Mouse (Mus musculus) intestine, embryonic 15.5 days (tissue): Measurements from ENCODE around the gene Cap2. TPM values are rescaled to one million over a fixed set of nuclear protein-coding genes. Genes with fewer than 3 reads are reported as not detected.
A peak's percentile ranks its signal among the peaks of the same experiment; 100 is the strongest.

ENCODE experiments used
- ATAC-seq: fragments of 200-750 bp; cut with Nextera tagmentation; 2 replicates; pipeline ENCODE4 v1.8.0; 2017; ENCODE audit warnings: moderate TSS enrichment, moderate library complexity
- H3K27ac ChIP-seq: fragments of 300-500 bp; sonication (generic); 2 replicates; pipeline ENCODE4 v1.5.1; 2015; ENCODE audit warnings: mild to moderate bottlenecking, inconsistent platforms
- H3K27me3 ChIP-seq: fragments of 300-500 bp; sonication (generic); replicated peaks from 2 replicates; pipeline ENCODE4 v1.6.1; 2015; ENCODE audit warnings: inconsistent platforms
- H3K36me3 ChIP-seq: fragments of 300-500 bp; sonication (generic); 2 replicates; pipeline ENCODE4 v1.6.1; 2015; ENCODE audit warnings: inconsistent platforms
- H3K4me1 ChIP-seq: fragments of 300-500 bp; sonication (generic); replicated peaks from 2 replicates; pipeline ENCODE4 v1.6.1; 2015; ENCODE audit warnings: inconsistent platforms
- H3K4me2 ChIP-seq: fragments of 300-500 bp; sonication (generic); replicated peaks from 2 replicates; pipeline ENCODE4 v1.6.1; 2015; ENCODE audit warnings: mild to moderate bottlenecking, inconsistent platforms
- H3K4me3 ChIP-seq: fragments of 300-500 bp; sonication (generic); replicated peaks from 2 replicates; pipeline ENCODE4 v1.5.1; 2015; ENCODE audit warnings: inconsistent platforms
- H3K9ac ChIP-seq: fragments of 300-500 bp; sonication (generic); 2 replicates; pipeline ENCODE4 v1.6.1; 2015; ENCODE audit warnings: inconsistent platforms
- H3K9me3 ChIP-seq: fragments of 300-500 bp; sonication (generic); 2 replicates; pipeline ENCODE4 v1.6.1; 2016; ENCODE audit warnings: inconsistent platforms
- WGBS: fragments of 180-500 bp; shearing (Covaris S2); methylation state at CpG from one replicate; pipeline ENCODE4 v1.1.7; 2015; 5-methylcytosine and 5-hydroxymethylcytosine counted together
- polyA plus RNA-seq: library from polyadenylated mRNA; unstranded; fragments of >200 nt; fragmentation: Nextera tagmentation; extraction: Ambion mirVana; gene quantifications from 2 replicates; pipeline ENCODE4 v1.2.1, GENCODE M21; 2015

Gene Cap2
- polyA plus RNA-seq, 1 experiment from 2014 or later = 10.4 TPM

GRCm38 (mm10) chr13:46652671-46653070 is 151.0 kb downstream of the Cap2 start:
- Histone ChIP-seq H3K36me3 (no peaks in the 10 kb centered on the region), H3K4me2 (no peak overlapping the region), H3K9ac (no peak overlapping the region), H3K4me1 (no peaks in the 10 kb centered on the region), H3K27me3 (no peaks in the 10 kb centered on the region), H3K4me3 (no peak overlapping the region), H3K9me3 (no peaks in the 10 kb centered on the region), H3K27ac (no peak overlapping the region)
- WGBS = 78% methylated on average over 7 of the region's 7 CpGs
- ATAC-seq = no peak

- 62% methylated on average over 4 of the region's 4 CpGs for WGBS
Measured at GRCm38 (mm10) chr13:46653671-46654070, 152.0 kb downstream of the Cap2 start.

GRCm38 (mm10) chr13:46654566-46654965 is 152.9 kb downstream of the Cap2 start:
- H3K9me3 ChIP-seq = no peaks in the 10 kb centered on the region
- no peaks in the 10 kb centered on the region for H3K27me3 ChIP-seq
- no peak overlapping the region for H3K4me2 ChIP-seq
- 87% methylated on average over 5 of the region's 5 CpGs for WGBS
- no peak for ATAC-seq
- H3K27ac ChIP-seq = no peak overlapping the region
- H3K36me3 ChIP-seq = no peaks in the 10 kb centered on the region
- H3K9ac ChIP-seq = no peak overlapping the region
- H3K4me3 ChIP-seq = no peak overlapping the region
- no peaks in the 10 kb centered on the region for H3K4me1 ChIP-seq

More at GRCm38 (mm10) chr13:46653671-46654070, 152.0 kb downstream of the Cap2 start:
- no peak overlapping the region for H3K4me3 ChIP-seq
- no peak for ATAC-seq
- H3K27me3 ChIP-seq = no peaks in the 10 kb centered on the region
- H3K9ac ChIP-seq = no peak overlapping the region
- no peak overlapping the region for H3K4me2 ChIP-seq
- no peaks in the 10 kb centered on the region for H3K4me1 ChIP-seq
- H3K9me3 ChIP-seq = no peaks in the 10 kb centered on the region
- H3K36me3 ChIP-seq = no peaks in the 10 kb centered on the region
- no peak overlapping the region for H3K27ac ChIP-seq

- no peak overlapping the region for H3K9ac ChIP-seq
- no peaks in the 10 kb centered on the region for H3K4me1 ChIP-seq
- H3K9me3 ChIP-seq = no peaks in the 10 kb centered on the region
- no peak overlapping the region for H3K4me2 ChIP-seq
- no peaks in the 10 kb centered on the region for H3K27me3 ChIP-seq
- ATAC-seq = no peak
- no peaks in the 10 kb centered on the region for H3K36me3 ChIP-seq
- WGBS = 88% methylated on average over 5 of the region's 5 CpGs
- no peak overlapping the region for H3K27ac ChIP-seq
- H3K4me3 ChIP-seq = no peak overlapping the region
Measured at GRCm38 (mm10) chr13:46659211-46659610, 157.6 kb downstream of the Cap2 start.

GRCm38 (mm10) chr13:46663461-46663964 is 161.9 kb downstream of the Cap2 start:
- no peak for ATAC-seq
- H3K36me3 ChIP-seq = no peaks in the 10 kb centered on the region
- 43% methylated on average over 4 of the region's 4 CpGs for WGBS
- no peak overlapping the region for H3K9ac ChIP-seq
- H3K4me3 ChIP-seq = no peak overlapping the region
- H3K27ac ChIP-seq = no peak overlapping the region
- no peaks in the 10 kb centered on the region for H3K4me1 ChIP-seq
- no peaks in the 10 kb centered on the region; the same call in 1 of the 2 replicates for H3K27me3 ChIP-seq
- no peak overlapping the region for H3K4me2 ChIP-seq
- H3K9me3 ChIP-seq = no peaks in the 10 kb centered on the region

- peak within 1 kb of the TSS; percentile 77 for H3K27ac ChIP-seq
- WGBS = under 1% methylated on average over 41 of the region's 46 CpGs
- H3K4me1 ChIP-seq = 0 out of 2 replicates have a peak, but pooled peaks cover 6% of the 10 kb centered on the region
- peak; percentile 98 for ATAC-seq
- H3K27me3 ChIP-seq = no peaks in the 10 kb centered on the region; the same call in 1 of the 2 replicates
- peak within 1 kb of the TSS; percentile 81 for H3K9ac ChIP-seq
- H3K36me3 ChIP-seq = 0 out of 2 replicates have a peak, but pooled peaks cover 2% of the 10 kb centered on the region
- peak within 1 kb of the TSS; percentile 95 for H3K4me3 ChIP-seq
- H3K4me2 ChIP-seq = peak within 1 kb of the TSS; percentile 84
- no peaks in the 10 kb centered on the region for H3K9me3 ChIP-seq
Measured at GRCm38 (mm10) chr13:46669048-46669619, 167.5 kb downstream of the Cap2 start, which contains the start of gene Fam8a1. Gene Fam8a1 (plus strand): TSS chr13:46669522.

- Histone ChIP-seq H3K9ac (peak overlapping the region; percentile 81), H3K36me3 (0 out of 2 replicates have a peak, but pooled peaks cover 2% of the 10 kb centered on the region), H3K4me3 (peak overlapping the region; percentile 95), H3K4me1 (0 out of 2 replicates have a peak, but pooled peaks cover 6% of the 10 kb centered on the region), H3K27me3 (no peaks in the 10 kb centered on the region; the same call in 1 of the 2 replicates), H3K9me3 (no peaks in the 10 kb centered on the region), H3K27ac (peak overlapping the region; percentile 77), H3K4me2 (peak overlapping the region; percentile 84)
- under 1% methylated on average over 85 of the region's 96 CpGs for WGBS
- ATAC-seq = peak; percentile 83
Measured at GRCm38 (mm10) chr13:46669620-46670271, 168.1 kb downstream of the Cap2 start.

- Histone ChIP-seq H3K27ac (no peak overlapping the region), H3K4me3 (peak overlapping the region; percentile 95), H3K9ac (peak overlapping the region; percentile 81), H3K36me3 (0 out of 2 replicates have a peak, but pooled peaks cover 2% of the 10 kb centered on the region), H3K4me1 (0 out of 2 replicates have a peak, but pooled peaks cover 6% of the 10 kb centered on the region), H3K27me3 (no peaks in the 10 kb centered on the region; the same call in 1 of the 2 replicates), H3K9me3 (no peaks in the 10 kb centered on the region), H3K4me2 (peak overlapping the region; percentile 84)
- no peak for ATAC-seq
- WGBS = 62% methylated on average over 9 of the region's 9 CpGs
Measured at GRCm38 (mm10) chr13:46670514-46670913, 168.9 kb downstream of the Cap2 start.

GRCm38 (mm10) chr13:46674601-46675000 is 173.0 kb downstream of the Cap2 start:
- no peak overlapping the region for H3K4me3 ChIP-seq
- no peak for ATAC-seq
- H3K9ac ChIP-seq = no peak overlapping the region
- WGBS = 84% methylated on average over 2 of the region's 2 CpGs
- no peaks in the 10 kb centered on the region for H3K27me3 ChIP-seq
- H3K4me1 ChIP-seq = 0 out of 2 replicates have a peak, but pooled peaks cover 6% of the 10 kb centered on the region
- H3K27ac ChIP-seq = no peak overlapping the region
- peaks cover 7% of the 10 kb centered on the region for H3K36me3 ChIP-seq
- no peak overlapping the region for H3K4me2 ChIP-seq
- no peaks in the 10 kb centered on the region for H3K9me3 ChIP-seq

GRCm38 (mm10) chr13:46677721-46678120 is 176.1 kb downstream of the Cap2 start:
- Histone ChIP-seq H3K27ac (no peak overlapping the region), H3K27me3 (no peaks in the 10 kb centered on the region), H3K4me2 (no peak overlapping the region), H3K9ac (no peak overlapping the region), H3K9me3 (no peaks in the 10 kb centered on the region), H3K36me3 (peaks cover 5% of the 10 kb centered on the region), H3K4me3 (no peak overlapping the region), H3K4me1 (no peaks in the 10 kb centered on the region)
- ATAC-seq = no peak
- 84% methylated on average over 4 of the region's 4 CpGs for WGBS

- H3K4me3 ChIP-seq = no peak overlapping the region
- H3K27me3 ChIP-seq = no peaks in the 10 kb centered on the region
- H3K27ac ChIP-seq = no peak overlapping the region
- no peak for ATAC-seq
- H3K9ac ChIP-seq = no peak overlapping the region
- no peaks in the 10 kb centered on the region for H3K4me1 ChIP-seq
- 79% methylated on average over 2 of the region's 2 CpGs for WGBS
- no peak overlapping the region for H3K4me2 ChIP-seq
- H3K9me3 ChIP-seq = no peaks in the 10 kb centered on the region
- H3K36me3 ChIP-seq = peaks cover 12% of the 10 kb centered on the region
Measured at GRCm38 (mm10) chr13:46682921-46683320, 181.3 kb downstream of the Cap2 start.

- H3K27me3 ChIP-seq = no peaks in the 10 kb centered on the region
- 76% methylated on average over 1 of the region's 1 CpGs for WGBS
- H3K4me2 ChIP-seq = no peak overlapping the region
- ATAC-seq = no peak
- H3K9ac ChIP-seq = no peak overlapping the region
- H3K27ac ChIP-seq = no peak overlapping the region
- H3K36me3 ChIP-seq = peaks cover 11% of the 10 kb centered on the region; the same call in 1 of the 2 replicates
- H3K4me3 ChIP-seq = no peak overlapping the region
- H3K9me3 ChIP-seq = no peaks in the 10 kb centered on the region
- H3K4me1 ChIP-seq = no peaks in the 10 kb centered on the region
Measured at GRCm38 (mm10) chr13:46683370-46683769, 181.7 kb downstream of the Cap2 start.
